Mouse (Mus musculus) Muller cell, postnatal 12 days (primary cell): Measurements from ENCODE around the gene Hkdc1.
"Not testable (repeated sequence)": the region's sequence is repeated elsewhere in the genome, so short reads cannot be mapped to it uniquely, and the experiment has no call there.

Source experiments
- DNase-seq: peaks from one replicate; pipeline ENCODE4 v3.0.0-alpha.2; 2015; ENCODE audit errors: inconsistent ontology term

Hkdc1 gene

DNA sequence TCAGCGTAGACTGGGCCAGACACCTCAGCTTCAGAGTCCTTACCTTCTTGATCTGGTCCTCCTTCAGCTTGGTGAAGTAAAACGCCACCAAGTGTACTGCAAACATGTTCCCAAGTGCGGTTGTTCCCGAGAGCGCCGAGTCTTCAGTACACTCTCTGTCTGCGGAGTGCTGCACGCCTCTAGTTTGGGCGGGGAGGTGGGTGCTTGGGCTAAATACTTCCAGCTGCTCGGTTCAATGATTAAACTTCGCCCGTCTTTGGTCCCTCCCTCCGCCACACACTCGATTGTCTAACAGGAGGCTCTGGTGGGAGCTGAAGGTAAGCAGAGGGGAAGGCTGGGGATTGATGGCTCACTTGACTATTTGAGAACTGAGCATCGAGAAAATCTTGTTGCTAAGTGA, at the start of gene Hkdc1:
Gene Hkdc1, minus strand, starts transcription at position 237 of the 400 bp plus-strand sequence.
- DNase-seq = peak; percentile 59

DNA sequence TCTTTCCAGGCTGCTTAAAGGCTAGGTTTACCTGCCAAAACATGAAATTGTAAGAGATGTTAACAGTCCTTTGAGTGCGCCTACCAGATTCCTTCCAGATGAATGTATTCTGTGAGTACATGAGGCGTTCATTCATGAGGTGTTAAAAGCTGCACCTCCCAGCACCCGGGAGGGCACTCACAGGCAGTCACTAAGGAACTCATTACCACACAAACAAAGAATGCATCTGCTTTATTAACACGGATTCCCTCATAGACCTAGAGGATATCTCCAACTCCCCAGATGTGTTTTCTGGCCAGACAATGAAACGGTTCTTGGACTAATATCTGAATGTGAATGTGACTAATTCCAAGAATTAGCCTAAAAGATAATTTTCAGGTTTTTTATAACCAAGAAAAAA, 48.8 kb upstream of the Hkdc1 start:
- peak; percentile 51 for DNase-seq

DNA sequence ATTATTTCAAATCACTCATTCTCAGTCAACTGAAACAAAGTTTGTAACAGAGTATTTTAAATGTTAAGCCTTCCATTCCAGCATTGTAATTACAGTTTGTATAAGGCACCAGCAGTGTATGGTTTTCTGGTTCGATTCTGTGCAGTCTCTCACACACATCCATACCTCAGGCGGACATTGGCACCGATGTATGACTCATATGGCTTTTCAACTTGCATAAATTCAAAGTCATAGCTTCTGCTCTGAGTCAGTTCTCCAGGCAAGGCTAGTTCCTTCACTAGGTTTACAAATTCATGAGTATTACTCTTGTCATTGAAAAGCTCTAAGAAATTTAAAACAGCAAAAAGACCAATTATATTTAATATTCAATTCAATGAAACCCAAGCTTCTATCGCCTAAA, 47.4 kb upstream of the Hkdc1 start:
- DNase-seq = no peak

DNA sequence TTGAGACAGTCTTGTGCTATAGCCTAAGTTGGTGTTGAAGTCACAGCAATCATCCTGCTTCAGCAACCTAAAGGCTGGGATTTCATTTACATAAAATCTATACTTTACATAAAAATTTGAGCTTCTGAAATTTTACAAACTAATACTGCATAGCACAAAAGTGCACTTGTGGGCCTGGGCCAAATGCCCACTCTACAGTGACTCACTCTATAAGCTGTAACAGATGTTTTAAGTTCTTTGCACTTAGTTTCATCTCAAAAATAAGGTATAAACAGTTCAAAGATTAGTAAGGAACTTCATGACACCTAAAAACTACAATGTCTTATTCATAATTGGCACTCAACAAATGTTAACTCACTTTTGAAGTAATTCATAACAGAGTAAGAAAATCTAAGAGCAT, 39.0 kb upstream of the Hkdc1 start:
- no peak for DNase-seq

DNA sequence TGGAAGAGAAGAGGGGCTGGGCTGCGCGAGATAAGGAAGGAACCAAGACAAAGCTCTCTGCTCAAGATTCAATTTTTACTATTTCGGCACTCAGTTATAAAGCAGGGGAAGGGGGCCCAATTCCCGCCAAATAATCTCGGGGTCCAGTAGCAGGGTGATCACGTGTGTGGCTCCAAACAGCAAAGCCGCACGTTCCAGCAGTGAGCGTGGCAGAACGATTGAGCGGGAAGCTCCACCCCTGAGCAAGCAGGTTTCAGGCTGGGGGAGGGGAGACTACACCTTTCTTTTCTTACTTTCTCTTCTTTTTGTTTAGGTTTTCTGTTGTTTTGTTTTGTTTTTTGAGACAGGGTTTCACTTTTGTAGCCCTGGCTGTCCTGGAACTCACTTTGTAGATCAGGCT, 29.7 kb upstream of the Hkdc1 start:
- not testable (repeated sequence) for DNase-seq

DNA sequence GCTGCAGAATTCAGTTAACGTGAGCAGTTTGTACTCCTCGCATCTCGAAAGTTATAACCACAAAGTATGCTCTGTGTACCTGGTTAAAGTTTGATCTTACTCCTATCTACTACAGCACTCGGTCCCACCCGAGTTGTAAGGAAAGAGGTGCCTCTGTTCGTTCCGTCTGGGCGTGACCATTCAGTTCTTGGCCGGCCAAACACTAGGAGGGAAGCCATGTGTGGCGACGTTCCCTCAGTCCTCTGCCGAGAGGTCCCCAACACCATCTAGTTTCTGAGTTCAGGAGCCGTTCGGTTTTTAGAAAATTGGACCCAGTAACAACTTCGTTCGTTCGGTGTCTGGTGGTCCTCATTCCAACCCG, 28.0 kb upstream of the Hkdc1 start:
- no peak for DNase-seq

DNA sequence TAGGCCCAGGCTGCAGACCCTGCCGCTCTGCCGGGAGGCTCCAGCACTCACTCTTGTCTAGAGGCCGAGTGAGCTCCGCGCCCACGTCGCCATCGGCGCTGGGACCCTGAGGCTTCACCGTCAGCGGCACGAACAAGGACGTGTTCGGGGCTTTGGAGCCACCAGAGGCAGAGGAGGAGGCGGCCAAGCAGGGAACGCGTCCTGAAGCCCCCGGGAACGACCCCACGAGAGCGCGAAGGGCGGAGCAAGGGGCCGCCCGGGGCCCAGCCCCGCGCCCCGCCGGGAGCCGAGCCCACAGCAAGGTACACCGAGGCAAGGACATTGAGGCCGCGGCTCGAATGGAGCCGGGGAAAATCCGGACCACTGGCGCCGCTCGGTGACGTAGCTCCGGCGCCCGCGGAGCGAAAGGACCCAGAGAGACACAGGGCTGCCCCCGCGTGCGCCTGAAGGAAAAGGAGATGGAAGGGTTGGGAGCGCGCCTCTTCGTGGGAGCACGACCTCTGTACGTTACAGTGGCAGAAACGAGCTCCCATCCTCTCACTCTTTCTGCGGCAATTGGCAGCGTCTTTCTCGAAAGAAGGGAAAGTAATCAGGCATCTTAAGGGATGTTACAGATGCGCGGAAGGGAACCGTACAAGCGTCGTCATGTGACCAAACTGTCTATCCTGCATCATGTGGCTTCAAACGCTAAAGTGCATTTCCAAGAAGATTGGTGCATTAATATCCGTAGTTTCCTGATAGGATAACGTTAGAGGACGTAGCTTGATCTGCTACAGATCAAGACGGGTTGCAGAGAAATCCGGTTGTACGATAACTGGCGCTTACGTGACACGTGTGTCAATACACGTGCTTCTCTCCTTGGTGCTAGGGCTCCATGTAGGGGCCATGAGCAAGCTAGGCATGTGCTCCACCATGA, 27.3 kb upstream of the Hkdc1 start, which contains the start of the genes 4930507D05Rik and Supv3l1:
Gene 4930507D05Rik, plus strand, starts transcription at position 126 of the 916 bp plus-strand sequence.
Gene Supv3l1, minus strand, starts transcription at position 375 of the 916 bp plus-strand sequence.
- peak; percentile 95 for DNase-seq

DNA sequence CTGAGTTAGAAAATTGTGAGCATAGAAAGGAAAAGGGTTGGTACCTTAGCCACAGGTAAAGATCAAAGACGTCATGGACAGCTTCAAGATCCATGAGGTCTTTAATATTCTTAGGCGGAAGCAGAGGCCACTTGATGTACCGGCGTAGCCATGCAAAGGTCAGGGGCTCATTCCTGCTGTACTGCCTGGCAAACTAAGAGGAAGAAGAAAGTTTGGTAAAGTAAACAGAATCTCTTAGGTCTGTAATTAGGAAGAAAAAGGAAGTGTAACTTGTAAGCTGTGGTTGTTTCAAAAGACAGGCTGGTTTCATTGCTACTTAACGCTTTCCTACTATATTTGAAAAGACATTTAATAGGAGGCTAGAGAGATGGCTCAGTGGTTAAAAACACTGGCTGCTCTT, 8.1 kb upstream of the Hkdc1 start:
- no peak for DNase-seq

DNA sequence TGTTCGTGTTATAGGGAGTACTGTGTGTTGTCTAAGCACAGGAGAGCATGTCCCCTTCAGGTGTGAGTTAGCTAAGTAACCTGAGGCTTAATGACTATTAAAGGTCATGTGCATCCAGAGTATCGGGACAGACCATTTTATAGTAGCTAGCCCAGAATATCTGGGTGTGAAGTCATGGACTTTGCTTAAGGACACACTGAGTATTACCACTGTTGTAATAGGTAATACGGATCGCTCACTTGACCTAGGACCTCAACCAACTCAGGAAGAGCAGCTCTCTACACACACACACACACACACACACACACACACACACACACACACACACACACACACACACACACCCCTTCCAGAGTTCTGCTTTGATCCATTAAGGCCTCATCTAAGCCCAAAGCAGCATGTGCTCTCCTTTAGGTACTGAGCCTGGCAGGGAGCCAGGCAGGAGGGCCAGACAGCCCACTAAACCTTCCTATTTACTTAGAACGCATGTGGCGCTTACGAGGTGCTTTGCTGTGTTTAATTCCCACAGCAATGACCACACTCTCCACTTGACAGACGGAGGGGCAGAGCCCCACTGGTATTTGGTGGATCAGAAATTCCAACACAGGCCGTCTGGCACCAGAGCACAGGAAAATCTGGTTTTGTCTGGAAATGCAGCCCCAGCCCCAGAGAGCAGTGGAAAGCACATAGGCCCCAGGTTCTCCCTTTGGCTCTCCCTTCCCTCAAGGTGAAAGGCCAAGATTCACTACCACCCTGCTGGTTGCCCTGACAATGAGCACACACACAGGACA, 3.0 kb upstream of the Hkdc1 start:
- peak; percentile 40 for DNase-seq

DNA sequence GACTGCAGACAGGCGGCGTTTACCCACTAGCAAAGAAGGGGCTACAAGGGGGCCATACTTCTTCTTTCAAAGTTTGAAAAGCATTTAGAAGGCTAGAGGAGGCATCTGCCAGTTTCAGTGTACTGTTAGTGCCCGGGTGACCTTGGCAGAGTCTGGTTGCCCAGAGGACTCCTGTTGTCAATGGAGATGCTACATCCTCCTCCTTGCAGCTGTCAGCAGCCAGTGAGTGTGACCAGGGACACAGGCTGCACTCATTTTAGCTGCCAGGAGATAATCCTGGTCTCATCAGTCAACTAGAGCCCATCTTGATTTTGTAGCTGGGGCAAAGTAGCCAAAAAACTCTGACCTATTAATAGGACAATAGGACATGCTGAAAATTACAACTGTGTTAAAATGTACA, 1.2 kb downstream of the Hkdc1 start:
- DNase-seq = peak; percentile 42

DNA sequence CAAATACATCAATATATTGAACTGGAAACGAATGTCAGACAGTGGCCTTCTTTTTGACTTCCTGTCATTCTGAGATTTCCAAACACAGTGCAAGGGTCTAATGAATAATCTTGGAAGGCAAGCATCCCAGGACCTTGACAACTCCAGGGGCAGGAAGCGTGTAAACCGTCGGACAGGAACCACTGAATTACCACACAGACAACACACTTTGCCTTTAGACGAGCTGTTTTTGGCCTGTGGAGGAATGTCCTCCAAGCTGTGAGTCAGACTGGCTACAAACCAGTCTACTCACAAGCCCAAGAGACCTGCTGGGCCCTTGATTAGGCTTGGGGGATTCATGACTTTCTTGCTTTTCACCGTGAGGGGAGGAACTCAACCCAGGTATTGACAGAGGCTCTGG, 1.9 kb downstream of the Hkdc1 start:
- DNase-seq = peak; percentile 61

DNA sequence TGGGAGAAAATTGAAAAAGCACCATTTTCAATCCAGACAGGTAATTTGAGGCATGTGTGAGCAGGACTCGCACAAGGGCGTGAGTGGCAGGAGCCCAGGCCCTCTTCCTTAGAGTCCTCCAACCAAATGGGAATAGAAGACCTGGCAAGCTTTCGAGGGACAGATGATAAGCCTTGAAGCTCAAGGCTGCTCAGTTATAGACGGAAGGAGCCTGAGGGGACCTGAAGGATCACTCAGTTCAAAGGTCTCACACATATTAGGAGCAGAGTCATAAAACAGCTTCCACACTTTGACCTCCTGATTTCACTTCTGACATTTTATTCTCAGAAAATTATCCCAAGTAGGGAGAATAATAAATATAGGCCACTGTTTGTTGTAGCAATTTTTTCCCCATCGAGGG, 2.9 kb downstream of the Hkdc1 start:
- DNase-seq = no peak

DNA sequence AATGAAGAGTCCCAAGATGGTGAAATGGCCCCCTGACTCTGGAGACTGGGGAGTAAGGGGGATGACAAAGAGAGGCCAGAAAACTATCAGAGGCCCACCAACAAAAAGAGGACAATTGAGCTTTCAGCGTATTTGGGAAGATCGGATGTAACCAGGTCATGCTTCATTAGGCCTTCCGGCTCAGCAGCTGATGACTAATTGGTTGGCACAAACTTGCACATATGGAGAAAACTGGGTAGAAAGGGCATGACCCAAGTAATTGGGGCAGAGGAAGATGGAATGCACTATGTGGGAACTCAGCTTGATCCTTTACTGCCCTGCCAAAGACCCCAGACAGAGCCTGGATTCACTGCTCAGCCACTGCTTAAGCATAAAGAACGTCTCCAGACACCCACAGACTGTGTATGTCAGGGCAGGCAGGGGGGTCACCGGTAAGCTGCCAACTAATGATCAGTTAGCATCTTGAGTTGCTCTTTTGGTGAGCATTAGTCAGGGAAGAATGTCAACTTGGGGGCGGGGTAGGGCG, 3.4 kb downstream of the Hkdc1 start:
- peak; percentile 96 for DNase-seq

DNA sequence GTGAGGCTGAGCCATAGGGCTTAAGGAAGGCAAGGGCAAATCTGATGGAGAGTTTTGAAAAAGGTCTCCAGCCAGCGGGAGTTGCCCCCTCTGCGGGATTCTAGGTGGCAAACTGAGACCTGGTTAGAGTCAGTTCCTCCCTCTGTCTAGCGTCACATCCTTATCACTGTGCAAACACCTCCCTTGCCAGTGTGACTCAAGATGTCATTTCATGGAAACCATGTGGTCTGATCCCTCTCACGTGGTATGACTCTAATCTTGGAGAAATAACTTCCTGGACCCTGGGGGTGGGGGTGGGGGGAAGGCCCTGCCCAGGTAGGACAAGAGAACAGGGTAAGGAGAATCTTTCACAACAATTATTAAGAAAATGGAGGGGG, 8.7 kb downstream of the Hkdc1 start:
- DNase-seq = no peak

DNA sequence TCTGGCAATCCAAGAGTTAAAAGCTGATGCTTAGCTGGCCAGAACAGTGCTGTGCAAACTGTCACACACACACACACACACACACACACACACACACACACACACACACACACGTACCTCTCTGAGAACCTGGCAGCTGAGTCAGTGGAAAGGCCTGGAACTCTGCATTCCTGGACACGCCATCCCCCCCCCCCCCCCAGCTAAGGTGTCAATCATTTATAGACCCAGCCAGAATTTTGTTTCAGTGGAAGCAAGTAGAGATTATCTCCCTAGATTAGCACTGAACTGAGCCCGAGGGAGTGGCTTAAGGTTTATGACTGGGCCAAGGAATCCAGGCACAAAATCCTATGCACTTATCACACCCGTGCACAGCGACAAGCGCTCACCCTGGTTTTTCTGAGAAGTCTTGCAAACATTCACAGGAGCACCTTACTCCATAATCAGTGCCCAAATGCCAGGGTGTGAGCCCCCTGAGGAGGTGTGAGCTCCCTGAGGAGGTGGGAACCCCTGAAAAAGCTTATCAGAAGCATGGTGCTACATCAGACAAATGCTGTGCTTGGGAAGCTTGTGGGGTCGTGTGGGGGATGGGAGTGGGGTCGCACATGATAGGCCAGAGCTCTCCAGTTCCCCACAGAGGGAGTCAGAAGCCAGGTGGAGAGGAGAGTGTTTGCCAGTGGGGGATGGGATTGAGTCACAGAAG, 9.2 kb downstream of the Hkdc1 start:
- DNase-seq = peak; percentile 86

DNA sequence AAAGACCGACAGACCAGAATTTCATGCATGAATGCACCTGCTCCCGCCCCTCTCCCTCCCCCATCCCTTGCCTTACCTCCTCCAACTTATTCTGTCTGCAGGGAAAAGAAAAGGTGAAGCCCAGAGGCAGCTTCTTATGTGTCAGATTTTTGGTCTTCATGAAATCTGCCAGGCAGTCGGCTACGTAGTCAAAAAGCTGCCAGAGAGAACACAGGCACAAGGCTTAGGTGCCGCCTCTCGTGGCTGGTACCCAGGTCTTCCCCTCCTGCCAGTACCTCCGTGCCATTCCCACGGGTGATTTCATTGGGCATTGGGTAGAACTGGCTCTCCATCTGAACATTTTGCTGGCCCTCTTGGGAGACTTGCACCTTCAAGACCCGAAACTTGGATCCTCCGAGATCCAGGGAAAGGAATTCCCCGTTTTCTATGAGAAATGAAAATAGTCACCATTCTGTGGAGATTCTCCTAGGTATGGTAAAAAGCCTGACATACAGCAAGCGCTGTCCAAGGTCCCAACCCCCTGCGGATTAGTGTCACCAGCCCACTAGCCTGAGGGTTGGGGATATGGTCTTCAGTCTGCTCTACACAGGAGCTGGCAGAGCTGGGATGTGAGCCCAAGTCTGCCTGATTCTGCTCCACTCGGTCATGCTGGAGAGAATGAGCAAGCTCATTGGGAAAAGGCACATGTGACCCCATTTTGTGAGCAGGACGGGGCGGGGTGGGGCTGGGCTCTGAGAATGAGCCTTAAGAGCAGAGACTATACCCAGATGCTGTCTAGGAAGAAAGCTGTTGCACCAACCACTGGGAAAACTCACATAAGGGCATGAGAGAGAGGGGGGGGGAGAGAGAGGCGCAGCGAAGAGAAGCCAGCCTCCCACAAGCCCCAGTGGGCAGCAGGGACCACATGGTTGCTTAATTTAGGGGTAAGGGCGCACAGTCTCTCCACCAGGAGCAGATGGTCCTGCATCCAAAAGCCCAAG, 10.6 kb downstream of the Hkdc1 start:
- peak; percentile 67 for DNase-seq

DNA sequence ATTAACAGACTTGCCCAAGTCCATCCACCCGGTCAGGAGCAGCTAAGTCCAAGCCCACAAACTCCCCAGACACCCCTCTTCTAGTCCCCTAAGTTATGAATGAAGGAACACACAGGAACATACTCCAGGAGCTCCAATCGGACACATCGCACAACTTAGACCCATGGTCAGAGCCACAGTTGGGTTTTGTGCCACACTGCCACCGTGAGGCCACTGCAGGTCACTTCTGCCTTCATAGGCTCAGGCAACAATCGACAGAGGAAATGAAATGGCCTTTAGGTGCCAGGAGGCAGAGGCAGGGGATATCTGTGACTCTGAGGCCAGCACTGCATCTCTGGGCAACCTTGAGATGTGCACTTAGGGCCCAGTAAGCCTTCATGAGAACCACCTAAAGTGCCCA, 11.3 kb downstream of the Hkdc1 start:
- peak; percentile 79 for DNase-seq

DNA sequence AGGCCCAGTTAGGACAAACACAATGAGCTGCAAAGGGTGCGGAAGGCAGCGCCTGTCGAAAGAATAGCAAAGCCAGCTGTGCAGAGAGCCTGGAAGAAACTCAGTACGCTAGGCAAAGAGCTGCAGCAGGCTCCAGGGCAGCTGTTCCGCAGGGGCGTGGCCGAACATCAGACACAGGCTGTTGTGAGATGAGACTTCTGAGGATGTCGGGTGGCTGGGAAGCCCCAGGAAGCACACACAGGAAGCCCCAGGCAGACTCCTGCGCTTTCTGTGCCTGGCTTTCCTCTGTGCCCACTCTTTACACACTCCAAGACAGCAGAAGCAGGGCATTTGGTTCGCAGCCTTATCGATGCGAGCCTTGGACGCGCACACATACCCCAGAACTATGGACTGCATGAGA, 17.4 kb downstream of the Hkdc1 start:
- no peak for DNase-seq

DNA sequence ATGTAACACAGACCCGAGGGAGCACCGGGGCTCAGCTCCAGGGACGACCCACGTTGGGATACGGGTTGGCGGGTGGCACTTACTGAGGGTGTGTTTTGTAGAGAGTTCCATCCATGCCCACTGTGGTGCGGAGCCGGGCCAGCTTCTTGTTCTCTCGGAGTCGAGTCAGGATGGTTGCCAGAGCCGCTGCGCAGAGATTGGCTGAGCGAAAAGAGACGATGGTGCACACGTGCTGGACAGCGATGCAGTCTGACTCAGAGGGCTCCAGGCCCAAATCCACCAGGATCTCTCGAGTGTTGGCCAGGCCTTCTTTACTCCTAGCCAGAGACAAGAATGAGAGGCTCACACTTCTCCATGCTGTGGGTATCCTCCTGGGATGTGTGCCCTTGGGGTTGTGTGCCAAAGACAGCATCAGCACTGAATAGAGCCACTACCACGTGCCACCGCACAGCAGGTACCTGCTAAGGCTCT, 20.6 kb downstream of the Hkdc1 start:
- DNase-seq = peak; percentile 89

DNA sequence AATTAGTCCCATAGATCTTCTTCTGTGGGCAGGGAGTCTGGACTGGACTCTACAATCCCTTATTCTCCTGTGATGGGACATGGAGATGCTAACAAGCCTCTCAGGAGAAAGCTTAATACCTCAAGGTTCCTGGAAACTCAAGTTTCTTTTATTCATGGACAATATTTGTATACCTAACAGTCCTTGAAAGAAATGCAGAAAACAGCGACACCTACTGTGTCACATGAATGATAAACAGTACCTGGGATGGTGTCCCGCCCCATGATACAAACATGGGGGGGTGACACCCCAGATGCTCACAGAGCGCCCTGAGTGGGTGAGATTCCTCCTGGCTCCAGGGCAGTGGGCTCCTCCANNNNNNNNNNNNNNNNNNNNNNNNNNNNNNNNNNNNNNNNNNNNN, 39.3 kb downstream of the Hkdc1 start:
- no peak for DNase-seq

DNA sequence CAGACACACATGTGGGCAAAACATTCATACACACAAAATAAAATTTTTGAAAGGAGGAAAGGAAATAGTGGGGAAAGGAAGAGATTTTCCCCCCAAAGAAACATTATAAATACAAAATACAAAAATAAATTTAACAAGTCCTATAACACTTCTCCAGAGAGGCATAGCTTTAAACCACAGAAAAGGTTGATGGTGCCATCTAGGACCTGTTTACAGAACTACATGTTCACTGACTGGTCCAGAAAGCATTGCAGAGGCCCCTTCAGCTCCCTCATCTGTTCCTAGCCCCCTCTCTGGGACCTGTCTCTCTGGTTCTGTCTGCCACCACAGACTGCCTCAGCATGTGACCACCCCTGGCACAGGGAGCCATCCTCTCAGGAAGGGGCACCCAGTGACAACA, 41.4 kb downstream of the Hkdc1 start:
- no peak for DNase-seq
